Mouse (Mus musculus) cortical plate, adult 2 months (tissue): Measurements from ENCODE around the gene Itpr2. TPM values are rescaled to one million over a fixed set of nuclear protein-coding genes. Genes with fewer than 3 reads are reported as not detected.

ENCODE experiments used
- H3K27ac ChIP-seq: fragments of 200-500 bp; 2 replicates; pipeline ENCODE4 v1.5.1; 2012; ENCODE audit warnings: low read length, control low read depth, inconsistent platforms; ENCODE audit not compliant: insufficient read depth
- H3K4me1 ChIP-seq: fragments of 200-500 bp; 2 replicates; pipeline ENCODE4 v1.6.1; 2011; ENCODE audit warnings: low read length; ENCODE audit not compliant: control insufficient read depth, insufficient read depth
- H3K4me3 ChIP-seq: fragments of 200-500 bp; 2 replicates; pipeline ENCODE4 v1.5.1; 2011; ENCODE audit warnings: mild to moderate bottlenecking, low read length, control low read depth; ENCODE audit not compliant: insufficient read depth
- CTCF ChIP-seq: fragments of 200-500 bp; IDR thresholded peaks from 2 replicates; pipeline ENCODE4 v1.5.1; 2011; ENCODE audit warnings: mild to moderate bottlenecking, control low read depth, low read length; ENCODE audit not compliant: insufficient read depth; ENCODE audit errors: extremely low read depth
- POLR2A ChIP-seq: fragments of 200-500 bp; IDR thresholded peaks from 2 replicates; pipeline ENCODE4 v1.6.1; 2011; ENCODE audit warnings: mild to moderate bottlenecking, low read length, control low read depth; ENCODE audit not compliant: insufficient read depth; ENCODE audit errors: extremely low read depth
- polyA plus RNA-seq: library from polyadenylated mRNA; depleted of rRNA; stranded (reverse); fragments of >200 nt; gene quantifications from 2 replicates; pipeline ENCODE4 v1.2.3, GENCODE M21; 2012

Itpr2 gene
- polyA plus RNA-seq, 1 experiment = 8.5 TPM

GRCm38 (mm10) chr6:146234417-146234816 lies 267.6 kb downstream of the Itpr2 start:
- Histone ChIP-seq H3K4me1 (peaks cover 3% of the 10 kb centered on the region), H3K27ac (no peak overlapping the region), H3K4me3 (no peak overlapping the region)
- TF ChIP-seq POLR2A (no peak), CTCF (no peak)

GRCm38 (mm10) chr6:146230903-146231302 lies 271.1 kb downstream of the Itpr2 start:
- Histone ChIP-seq H3K27ac (no peak overlapping the region), H3K4me3 (no peak overlapping the region), H3K4me1 (peaks cover 3% of the 10 kb centered on the region)
- TF ChIP-seq CTCF (no peak), POLR2A (no peak)

- no peak for TF ChIP-seq POLR2A
- TF ChIP-seq CTCF = no peak
- no peak overlapping the region for H3K4me3 ChIP-seq
- H3K27ac ChIP-seq = no peak overlapping the region
- peaks cover 3% of the 10 kb centered on the region for H3K4me1 ChIP-seq
These were observed 271.6 kb downstream of the Itpr2 start for GRCm38 (mm10) chr6:146230373-146230788.

- Histone ChIP-seq H3K4me1 (peaks cover under 1% of the 10 kb centered on the region), H3K27ac (no peak overlapping the region), H3K4me3 (no peak overlapping the region)
- TF ChIP-seq CTCF (no peak), POLR2A (no peak)
These were observed 272.1 kb downstream of the Itpr2 start for GRCm38 (mm10) chr6:146229967-146230366.

GRCm38 (mm10) chr6:146229519-146229918 lies 272.5 kb downstream of the Itpr2 start:
- no peak overlapping the region for H3K27ac ChIP-seq
- H3K4me1 ChIP-seq = no peaks in the 10 kb centered on the region
- TF ChIP-seq CTCF (no peak), POLR2A (no peak)
- no peak overlapping the region for H3K4me3 ChIP-seq

GRCm38 (mm10) chr6:146228048-146228447 lies 274.0 kb downstream of the Itpr2 start:
- Histone ChIP-seq H3K4me3 (no peak overlapping the region), H3K4me1 (no peaks in the 10 kb centered on the region), H3K27ac (no peak overlapping the region)
- no peak for TF ChIP-seq CTCF
- TF ChIP-seq POLR2A = no peak

GRCm38 (mm10) chr6:146222403-146223063 lies 279.5 kb downstream of the Itpr2 start:
- no peaks in the 10 kb centered on the region for H3K4me1 ChIP-seq
- TF ChIP-seq CTCF = no peak
- no peak for TF ChIP-seq POLR2A
- H3K4me3 ChIP-seq = no peak overlapping the region
- no peak overlapping the region for H3K27ac ChIP-seq

GRCm38 (mm10) chr6:146221371-146222336 lies 280.4 kb downstream of the Itpr2 start:
- TF ChIP-seq CTCF (no peak), POLR2A (no peak)
- Histone ChIP-seq H3K4me3 (no peak overlapping the region), H3K4me1 (no peaks in the 10 kb centered on the region), H3K27ac (peak overlapping the region; percentile 59; the same call in 1 of the 2 replicates)

GRCm38 (mm10) chr6:146220071-146220470 lies 282.0 kb downstream of the Itpr2 start:
- no peaks in the 10 kb centered on the region for H3K4me1 ChIP-seq
- no peak overlapping the region for H3K27ac ChIP-seq
- TF ChIP-seq POLR2A (no peak), CTCF (no peak)
- H3K4me3 ChIP-seq = no peak overlapping the region

GRCm38 (mm10) chr6:146219534-146219933 lies 282.5 kb downstream of the Itpr2 start:
- TF ChIP-seq POLR2A (no peak), CTCF (no peak)
- Histone ChIP-seq H3K4me3 (no peak overlapping the region), H3K4me1 (no peaks in the 10 kb centered on the region), H3K27ac (no peak overlapping the region)
